Mouse (Mus musculus) C2C12 (cell line): Measurements from ENCODE around the gene Vwa3a.

Experiments used
- CTCF ChIP-seq: IDR thresholded peaks from one replicate; pipeline ENCODE4 v1.5.1; 2011; ENCODE audit not compliant: control insufficient read depth, insufficient read depth, insufficient read length
- FOSL1 ChIP-seq: IDR thresholded peaks from one replicate; pipeline ENCODE4 v1.8.0; 2011; ENCODE audit warnings: mild to moderate bottlenecking, low read length; ENCODE audit not compliant: poor library complexity, insufficient read depth, severe bottlenecking
- MAX ChIP-seq: IDR thresholded peaks from one replicate; pipeline ENCODE4 v1.6.1; 2011; ENCODE audit warnings: mild to moderate bottlenecking, control low read depth
- MYOD1 ChIP-seq: IDR thresholded peaks from one replicate; pipeline ENCODE4 v1.6.1; 2011; ENCODE audit warnings: low read depth; ENCODE audit not compliant: control insufficient read depth, insufficient read length

- no peak for TF ChIP-seq MAX
- TF ChIP-seq CTCF, result no peak
- TF ChIP-seq MYOD1, result no peak
- TF ChIP-seq FOSL1, result no peak
Measured at GRCm38 (mm10) chr7:120690634-120691033, 48.5 kb upstream of the Vwa3a start.
